Mouse (Mus musculus): Measurements from ENCODE around the gene Bsnd.

- no peak for TF ChIP-seq POLR2A (IDR thresholded peaks at IDR 0.05; ENCODE audit: low read depth, low read length)
- TF ChIP-seq CTCF (conservative IDR thresholded peaks at IDR 0.05; ENCODE audit: insufficient read depth, insufficient read length, low read depth, low read length) = no peak
These were observed 21.2 kb downstream of the Bsnd start for GRCm38 (mm10) chr4:106470921-106471320.
